Mouse (Mus musculus) thymus, postnatal 25 days (tissue): ENCODE measurements at regions not wholly inside any gene's neighbourhood (a gene's known extent, or its start where the extent isn't known, plus 50 kb on each side); places are given as distances from the start of the nearest gene placed in this dataset.

ENCODE experiments used
- DNase-seq: peaks from one replicate; pipeline ENCODE4 v3.0.0; 2022

DNA sequence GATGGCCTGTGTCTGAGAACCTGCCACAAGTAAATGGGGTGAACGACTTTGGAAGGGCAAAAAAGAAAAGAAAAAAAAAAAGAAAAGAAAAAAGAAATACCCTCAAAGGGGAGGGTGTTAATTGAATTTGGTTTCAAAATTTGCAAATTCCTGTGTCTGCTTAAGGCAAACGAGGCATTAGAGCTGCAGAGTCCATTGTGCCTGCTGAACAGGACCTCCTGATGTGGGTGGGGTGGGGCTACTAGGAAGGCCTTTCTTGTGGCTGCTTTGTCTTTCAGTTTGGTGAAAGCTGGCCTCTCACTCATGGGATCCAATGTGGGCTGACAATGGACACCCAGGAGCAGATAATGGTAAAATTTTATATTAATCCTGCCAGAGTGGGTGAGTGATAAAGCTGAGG, 366.3 kb upstream of the Jarid2 start:
- DNase-seq, result no peak

DNA sequence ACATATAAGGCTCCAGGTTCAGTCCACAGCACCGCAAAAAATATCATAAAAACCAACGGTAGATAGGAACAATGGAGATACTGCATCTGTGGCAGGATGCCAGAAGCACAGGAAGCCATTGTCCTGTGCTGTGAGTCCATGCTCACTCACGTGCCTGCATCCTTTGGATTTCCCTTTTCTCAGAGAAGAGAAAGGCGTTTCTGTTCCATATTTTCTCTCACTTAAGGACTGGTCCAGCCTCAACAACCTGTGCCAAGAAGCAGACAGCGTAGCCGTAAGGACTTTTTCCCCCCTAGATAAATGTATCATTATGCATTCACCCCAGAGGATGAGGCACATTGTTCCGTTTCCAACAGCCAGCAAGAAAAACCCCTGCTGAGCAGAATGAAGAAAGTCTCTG, 360.0 kb upstream of the Jarid2 start:
- DNase-seq, result no peak

- DNase-seq, result no peak
Observed at GRCm38 (mm10) chr13:44372361-44372877, 356.9 kb upstream of the Jarid2 start.

GRCm38 (mm10) chr13:44375476-44376159, 353.7 kb upstream of the Jarid2 start:
- peak; percentile 34 for DNase-seq

- no peak for DNase-seq
Observed at GRCm38 (mm10) chr13:44376160-44376488, 353.1 kb upstream of the Jarid2 start.

GRCm38 (mm10) chr13:44381721-44382450, 347.4 kb upstream of the Jarid2 start:
- DNase-seq, result no peak

GRCm38 (mm10) chr13:44383322-44383721, 346.0 kb upstream of the Jarid2 start:
- DNase-seq, result no peak

DNA sequence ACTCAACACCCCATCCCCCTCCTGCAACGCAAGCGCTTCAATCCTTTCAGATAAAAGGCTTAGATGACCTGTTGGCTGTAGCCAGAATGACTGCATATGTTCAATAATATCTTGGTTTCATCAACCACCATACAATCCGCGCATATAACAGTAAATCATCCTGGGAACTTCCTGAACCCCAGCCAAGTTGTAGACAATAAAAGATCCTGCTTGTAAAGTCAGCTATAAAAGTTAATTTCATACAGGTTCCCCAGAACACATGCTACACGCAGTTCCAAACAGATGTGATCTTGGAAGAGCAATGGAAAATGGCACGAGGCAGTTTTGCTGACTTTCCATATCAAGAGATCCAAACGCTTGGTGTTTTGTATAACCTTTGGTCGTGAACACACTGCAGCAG, 342.5 kb upstream of the Jarid2 start:
- DNase-seq, result no peak

DNA sequence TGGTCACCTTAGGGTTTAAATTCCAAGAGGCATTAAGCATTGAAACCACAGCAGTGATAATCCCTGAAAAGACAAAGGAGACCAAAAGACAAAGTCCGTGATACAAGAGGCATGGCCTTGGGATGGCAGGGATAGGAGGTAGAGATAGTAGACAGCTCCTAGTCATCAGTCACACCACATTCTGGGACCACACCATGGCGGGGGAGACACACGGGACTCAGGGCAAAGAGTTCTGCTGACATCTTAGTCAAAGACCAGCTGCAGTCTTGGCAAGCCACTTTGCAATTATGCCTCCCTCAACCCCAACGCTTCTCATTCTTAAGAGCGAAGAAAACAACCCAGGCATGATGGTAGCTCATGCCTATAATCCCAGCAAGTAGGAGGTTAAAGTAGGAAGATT, 339.6 kb upstream of the Jarid2 start:
- DNase-seq, result no peak

DNA sequence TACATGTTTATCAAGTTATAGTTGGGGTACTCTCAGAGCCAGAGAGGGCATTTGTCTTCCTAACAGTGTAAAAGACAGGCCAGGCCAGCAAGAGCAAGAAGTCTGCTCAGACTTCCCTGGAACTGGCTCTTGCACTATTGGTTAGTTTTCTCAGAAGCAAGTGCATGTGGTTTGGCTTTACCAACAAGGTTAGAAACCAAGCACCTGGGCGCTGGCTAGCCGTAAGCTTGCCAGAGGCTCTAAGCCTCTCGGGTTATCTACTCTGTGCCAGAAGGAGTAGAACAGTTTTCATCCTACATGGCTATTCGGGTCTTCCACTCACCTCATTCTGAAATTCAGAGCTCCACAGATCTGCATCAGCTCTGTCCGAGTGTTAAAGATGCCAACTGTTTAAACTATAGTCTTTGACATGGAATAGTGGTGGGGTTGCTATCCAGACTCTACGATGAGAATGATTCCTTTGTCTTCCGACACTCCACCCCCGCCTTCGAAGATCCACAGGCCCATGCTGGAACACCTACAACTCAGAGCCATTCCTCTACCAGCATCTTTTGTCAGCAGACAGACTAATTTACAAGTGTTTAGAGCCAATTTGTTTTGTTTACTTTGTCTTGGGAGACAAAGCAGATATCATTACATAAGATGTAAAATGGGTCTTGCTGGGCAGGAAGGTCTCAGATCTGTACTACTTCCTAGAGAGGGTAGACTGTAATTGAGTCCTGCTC, 338.4 kb upstream of the Jarid2 start:
- no peak for DNase-seq

- DNase-seq, result no peak
Observed at GRCm38 (mm10) chr13:44394016-44394415, 335.3 kb upstream of the Jarid2 start.

DNA sequence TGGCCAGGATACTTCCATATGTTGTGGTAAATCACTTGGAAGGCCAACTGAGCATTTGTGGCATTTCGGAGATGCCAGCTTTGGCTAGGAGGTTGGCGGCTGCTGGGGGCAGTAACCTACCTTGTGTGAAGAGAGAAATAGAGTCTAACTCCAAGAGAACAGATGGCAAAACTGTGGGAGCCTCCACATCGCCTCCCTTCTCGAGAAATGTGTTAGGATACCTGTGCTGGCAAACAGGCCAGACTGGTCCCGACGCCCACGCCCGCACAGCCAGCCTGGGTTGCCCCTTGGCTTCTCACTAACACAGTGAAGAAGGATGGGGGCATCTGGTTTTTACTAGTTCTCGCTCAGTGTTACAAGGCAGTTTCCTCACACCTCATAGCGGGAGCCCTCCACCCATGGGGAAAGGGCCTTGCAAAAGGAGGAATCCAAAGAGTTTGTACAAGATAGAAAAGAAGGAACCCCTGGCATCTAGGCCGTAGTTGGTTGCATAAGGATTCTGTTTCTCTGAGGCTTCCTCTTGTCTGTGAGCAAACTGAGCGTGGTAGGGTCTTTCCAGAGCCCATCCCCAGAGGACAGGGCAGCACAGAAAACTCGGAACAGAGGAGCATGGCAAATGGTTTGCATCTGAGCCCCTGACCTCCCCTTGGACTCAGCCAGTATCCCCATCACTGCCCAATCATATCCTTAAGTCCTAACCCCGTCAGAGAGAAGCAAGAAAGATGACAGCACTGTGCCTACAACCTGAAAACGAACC, 330.5 kb upstream of the Jarid2 start:
- no peak for DNase-seq

GRCm38 (mm10) chr13:44399370-44399685, 329.9 kb upstream of the Jarid2 start:
- no peak for DNase-seq

GRCm38 (mm10) chr13:44399831-44400321, 329.4 kb upstream of the Jarid2 start:
- DNase-seq, result no peak

- no peak for DNase-seq
Observed at GRCm38 (mm10) chr13:44404010-44404575, 325.2 kb upstream of the Jarid2 start.

- DNase-seq, result no peak
Observed at GRCm38 (mm10) chr13:44407307-44407706, 322.0 kb upstream of the Jarid2 start.

DNA sequence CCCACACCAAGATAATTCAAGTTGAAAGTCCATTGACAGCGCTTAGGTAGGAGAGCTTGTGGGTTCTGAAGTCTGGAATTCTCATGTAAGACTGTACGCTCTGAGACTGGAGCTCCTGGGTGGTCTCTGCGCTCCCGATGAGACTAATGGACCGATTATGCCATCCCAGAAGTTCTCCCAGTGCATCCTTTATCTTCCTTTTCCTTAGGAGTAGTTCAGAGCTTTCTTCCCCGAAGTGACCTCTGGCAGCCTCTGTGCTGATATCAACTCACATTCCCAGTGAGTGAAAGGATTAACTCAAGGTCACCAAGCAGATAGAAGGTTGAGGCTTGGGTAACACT, 320.7 kb upstream of the Jarid2 start:
- DNase-seq, result no peak

DNA sequence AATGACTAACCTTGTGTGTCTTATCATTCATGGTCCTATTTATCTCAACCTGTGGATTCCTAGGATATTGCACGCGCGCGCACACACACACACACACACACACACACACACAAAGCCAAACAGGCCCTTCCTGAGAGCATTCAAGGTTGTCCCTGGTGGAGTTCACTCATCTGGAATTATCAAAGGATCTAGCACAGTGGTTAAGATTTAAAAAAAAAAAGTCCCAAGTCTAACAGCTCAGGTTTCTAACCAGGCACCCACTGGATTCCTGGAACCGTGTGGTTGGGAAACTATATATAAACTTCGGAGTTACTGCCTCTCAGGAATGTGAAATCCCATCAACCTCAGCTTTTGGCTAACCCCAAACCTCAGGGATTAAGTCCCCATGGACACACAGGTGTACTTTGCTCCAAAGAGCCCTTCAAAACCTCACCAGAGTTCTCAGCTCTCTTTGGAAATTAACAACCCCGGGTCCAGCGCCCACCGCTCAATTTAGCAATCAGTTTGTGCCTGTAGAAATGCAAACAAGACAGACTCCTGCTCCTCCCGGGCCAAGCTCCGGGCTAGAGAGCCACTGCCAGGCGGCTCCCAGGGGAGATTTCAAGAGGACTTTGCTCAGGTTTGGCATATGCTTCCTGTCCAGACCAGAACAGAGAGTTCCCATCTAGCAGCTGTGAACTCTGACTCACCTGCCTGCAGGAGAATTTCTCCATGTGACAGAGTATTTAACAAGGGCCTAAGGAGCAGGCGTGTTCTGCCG, 320.1 kb upstream of the Jarid2 start:
- no peak for DNase-seq

DNA sequence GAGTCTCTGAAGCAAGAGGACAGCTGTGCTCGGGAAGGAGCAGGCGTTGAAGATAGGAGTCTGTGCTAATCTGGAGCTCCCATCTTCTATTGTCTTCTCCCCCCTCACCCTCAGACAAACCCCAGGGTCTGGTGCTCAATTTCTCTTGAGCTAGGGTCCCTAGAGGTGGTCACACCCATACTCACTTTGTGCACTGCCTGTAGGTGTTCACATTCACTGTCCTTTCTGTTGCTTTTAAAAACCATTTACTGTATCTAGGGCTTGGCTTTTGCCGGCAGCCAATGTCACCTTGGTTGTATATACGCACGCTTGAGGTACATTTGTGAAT, 319.6 kb upstream of the Jarid2 start:
- no peak for DNase-seq

GRCm38 (mm10) chr13:44411781-44412496, 317.3 kb upstream of the Jarid2 start:
- no peak for DNase-seq

- DNase-seq, result no peak
Observed at GRCm38 (mm10) chr13:44413305-44413704, 316.0 kb upstream of the Jarid2 start.

DNA sequence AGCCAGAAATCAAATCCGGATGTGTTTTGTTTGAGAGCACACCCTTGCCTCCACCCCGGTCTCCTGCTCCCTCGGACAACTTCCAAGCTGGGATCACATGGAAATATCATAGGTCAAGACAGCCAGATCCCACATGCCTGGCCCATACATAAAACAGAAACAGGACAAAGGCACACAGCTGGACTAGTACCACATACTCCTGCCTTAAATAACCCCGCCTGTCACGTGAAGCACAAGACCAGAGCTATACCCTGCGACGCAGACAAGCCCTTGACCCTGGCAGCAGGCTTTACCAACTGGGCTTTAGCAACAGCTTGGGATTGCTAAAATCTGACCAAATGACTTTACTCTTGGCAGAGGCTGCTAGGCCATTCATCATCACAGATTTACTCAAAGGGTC, 313.3 kb upstream of the Jarid2 start:
- no peak for DNase-seq
